Mouse (Mus musculus): ENCODE data around the gene Pip4k2a. TPM values are rescaled to one million over a fixed set of nuclear protein-coding genes. Genes with fewer than 3 reads are reported as not detected.

The Pip4k2a gene
- total and polyA plus RNA-seq, 3 experiments: 6.6 to 52.9 (median 20.8) TPM

DNA sequence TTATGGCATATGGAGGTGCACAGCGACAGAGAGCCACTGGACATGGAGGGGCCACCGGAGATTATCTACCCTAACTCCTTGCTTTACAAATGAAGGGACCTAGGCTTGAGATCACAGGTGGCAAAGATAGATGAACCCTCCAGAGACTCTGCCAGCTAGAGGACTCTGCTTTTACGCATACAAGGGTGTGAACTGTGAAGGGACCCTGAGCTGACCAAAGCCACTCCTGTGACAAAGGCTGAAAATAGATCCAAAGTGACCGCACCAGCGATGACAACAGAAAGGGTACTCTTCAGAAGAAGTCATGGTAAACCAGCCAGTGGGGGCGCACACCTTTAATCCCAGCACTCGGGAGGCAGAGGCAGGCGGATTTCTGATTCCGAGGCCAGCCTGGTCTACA, 63.8 kb downstream of the Pip4k2a start:
- no peaks in the 10 kb centered on the region for H3K9me3 ChIP-seq (replicated peaks; ENCODE audit: low read length)
- dilution Hi-C loops (cut with MboI; ENCODE audit: extremely low pct_ligation_motif_present, extremely low pct_unique_long_range_greater_than_20kb, low sequenced_read_pairs): no loop called here
- no peak overlapping the region for H3K4me3 ChIP-seq (replicated peaks in 1 of 3; ENCODE audit: low read depth in 2 of 3, low read length in 2 of 3, poor library complexity in 1 of 3)
- H3K36me3 ChIP-seq (replicated peaks in 1 of 2; ENCODE audit: control insufficient read depth in 1 of 2, insufficient read depth in 1 of 2, low read length in 1 of 2): peaks cover 0 to 25% of the 10 kb centered on the region in 2 experiments
- peaks cover 2 to 72% of the 10 kb centered on the region in 2 experiments; a peak in 3 of 4 replicates for H3K4me1 ChIP-seq (ENCODE audit: control insufficient read depth in 1 of 2, insufficient read depth in 2 of 2)
- H3K9ac ChIP-seq (ENCODE audit: insufficient read depth, low read depth): no peak overlapping the region
- H3K27me3 ChIP-seq (replicated peaks): no peaks in the 10 kb centered on the region
- H3K4me2 ChIP-seq (ENCODE audit: insufficient read depth, low read depth, poor library complexity, severe bottlenecking): no peak overlapping the region
- in situ Hi-C loops (cut with MboI; ENCODE audit: low pct_ligation_motif_present, low pct_unique_long_range_greater_than_20kb, low sequenced_read_pairs): no loop called here
- TF ChIP-seq EP300 (IDR thresholded peaks at IDR 0.05; ENCODE audit: low read length): no peak
- TF ChIP-seq ZKSCAN1 (IDR thresholded peaks at IDR 0.05; ENCODE audit: borderline replicate concordance, low read depth, low read length): no peak
- no peak for TF ChIP-seq MYC (IDR thresholded peaks at IDR 0.05; ENCODE audit: low read depth, low read length)
- no peak for TF ChIP-seq IRF4 (IDR thresholded peaks at IDR 0.05; ENCODE audit: low read depth, low read length)
- TF ChIP-seq SIN3A (IDR thresholded peaks at IDR 0.05; ENCODE audit: low read length): no peak
- TF ChIP-seq UBTF (IDR thresholded peaks at IDR 0.05; ENCODE audit: low read depth, low read length): no peak
- TF ChIP-seq E2F4 (IDR thresholded peaks at IDR 0.05; ENCODE audit: insufficient replicate concordance, low read depth, low read length): no peak
- no peak for TF ChIP-seq USF2 (conservative IDR thresholded peaks at IDR 0.05; ENCODE audit: low read depth, low read length)
- TF ChIP-seq TBP (conservative IDR thresholded peaks at IDR 0.05; ENCODE audit: low read depth, low read length): no peak
- TF ChIP-seq ZNF384 (IDR thresholded peaks at IDR 0.05; ENCODE audit: low read depth, low read length): no peak
- no peak for TF ChIP-seq CHD1 (IDR thresholded peaks at IDR 0.05; ENCODE audit: low read depth, low read length)
- no peak for TF ChIP-seq GABPA (IDR thresholded peaks at IDR 0.05; ENCODE audit: insufficient replicate concordance, low read depth, low read length)
- no peak for TF ChIP-seq PAX5 (IDR thresholded peaks at IDR 0.05; ENCODE audit: low read length)
- no peak for TF ChIP-seq CTCF (conservative IDR thresholded peaks at IDR 0.05 in 1 of 2, IDR thresholded peaks at IDR 0.05 in 1 of 2; ENCODE audit: low read depth in 2 of 2, low read length in 2 of 2)
- no peak for TF ChIP-seq HCFC1 (IDR thresholded peaks at IDR 0.05; ENCODE audit: low read depth, low read length)
- no peak for TF ChIP-seq CHD2 (IDR thresholded peaks at IDR 0.05; ENCODE audit: low read length)
- DNase-seq (ENCODE audit: extremely low read depth): no peak
- no peaks in the 10 kb centered on the region for H3K79me2 ChIP-seq (replicated peaks; ENCODE audit: control insufficient read depth, extremely low read depth, insufficient read depth, poor library complexity, severe bottlenecking)
- H3K27ac ChIP-seq (ENCODE audit: insufficient read depth, low read depth): no peak overlapping the region

DNA sequence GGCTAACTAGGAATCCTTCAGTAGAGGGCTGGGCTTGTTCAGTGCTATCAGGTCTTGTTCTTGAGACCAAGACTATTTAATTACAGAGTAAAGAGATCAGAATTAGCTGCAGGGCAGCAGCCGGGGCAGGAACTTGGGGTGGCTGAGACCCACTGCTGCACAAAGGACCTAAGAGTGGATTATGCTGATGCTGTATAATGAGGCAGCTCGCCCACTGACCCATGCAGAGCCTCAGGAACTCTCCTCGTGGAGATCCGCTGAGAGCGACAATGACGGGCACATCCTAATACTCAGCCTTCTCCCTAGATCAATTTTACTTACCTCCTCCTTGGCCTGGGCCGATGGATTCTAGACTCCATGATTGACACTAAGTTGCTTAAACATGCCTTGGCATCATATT, 64.5 kb downstream of the Pip4k2a start:
- Histone ChIP-seq H3K79me2 (replicated peaks; ENCODE audit: control insufficient read depth, extremely low read depth, insufficient read depth, poor library complexity, severe bottlenecking) (no peaks in the 10 kb centered on the region), H3K27ac (ENCODE audit: insufficient read depth, low read depth) (no peak overlapping the region), H3K4me1 (ENCODE audit: control insufficient read depth in 1 of 2, insufficient read depth in 2 of 2) (peaks cover 2 to 72% of the 10 kb centered on the region in 2 experiments; a peak in 3 of 4 replicates), H3K9ac (ENCODE audit: insufficient read depth, low read depth) (no peak overlapping the region), H3K4me2 (ENCODE audit: insufficient read depth, low read depth, poor library complexity, severe bottlenecking) (no peak overlapping the region), H3K9me3 (replicated peaks; ENCODE audit: low read length) (no peaks in the 10 kb centered on the region), H3K36me3 (replicated peaks in 1 of 2; ENCODE audit: control insufficient read depth in 1 of 2, insufficient read depth in 1 of 2, low read length in 1 of 2) (peaks cover 0 to 28% of the 10 kb centered on the region in 2 experiments), H3K4me3 (replicated peaks in 1 of 3; ENCODE audit: low read depth in 2 of 3, low read length in 2 of 3, poor library complexity in 1 of 3) (no peak overlapping the region), H3K27me3 (replicated peaks) (no peaks in the 10 kb centered on the region)
- no peak for DNase-seq (ENCODE audit: extremely low read depth)
- in situ Hi-C loops (cut with MboI; ENCODE audit: low pct_ligation_motif_present, low pct_unique_long_range_greater_than_20kb, low sequenced_read_pairs): no loop called here
- TF ChIP-seq RCOR1 (conservative IDR thresholded peaks at IDR 0.05; ENCODE audit: low read depth, low read length) (no peak), MXI1 (IDR thresholded peaks at IDR 0.05; ENCODE audit: low read depth, low read length) (no peak), E2F4 (IDR thresholded peaks at IDR 0.05; ENCODE audit: insufficient replicate concordance, low read depth, low read length) (no peak)
- dilution Hi-C loops (cut with MboI; ENCODE audit: extremely low pct_ligation_motif_present, extremely low pct_unique_long_range_greater_than_20kb, low sequenced_read_pairs): no loop called here

Data from CH12.LX (cell line).